Mouse (Mus musculus) cerebellum, postnatal 25 days (tissue): ENCODE results near the gene Dtx1.

Experiments used
- DNase-seq, 2 experiments: peaks; one replicate each; pipeline ENCODE4 v3.0.0; 2021; ENCODE audit warnings: mixed read lengths in 2 of 2

The Dtx1 gene

DNA sequence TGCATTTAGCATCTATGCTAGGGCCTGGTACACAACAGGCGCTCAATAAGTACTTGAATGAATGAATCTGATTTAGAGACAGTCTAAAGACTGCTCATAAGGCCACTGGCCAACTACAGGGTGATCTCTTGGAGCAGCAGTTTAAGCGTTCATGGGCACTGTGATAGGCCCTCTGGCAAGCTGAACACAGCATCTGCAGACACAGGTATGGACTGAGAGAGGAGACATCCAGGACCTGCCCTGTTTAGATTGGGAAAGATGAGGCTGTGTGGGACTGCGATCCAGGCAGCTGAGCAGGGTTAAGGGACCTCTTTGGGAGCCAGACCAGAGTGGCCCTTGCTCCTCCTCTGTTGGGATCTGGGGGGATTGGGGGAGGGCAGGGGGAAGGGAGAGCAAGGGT is at the start of gene Dtx1:
TSS of gene Dtx1 (minus strand) at position 101 of the 400 bp plus-strand sequence.
- DNase-seq: no peak

DNA sequence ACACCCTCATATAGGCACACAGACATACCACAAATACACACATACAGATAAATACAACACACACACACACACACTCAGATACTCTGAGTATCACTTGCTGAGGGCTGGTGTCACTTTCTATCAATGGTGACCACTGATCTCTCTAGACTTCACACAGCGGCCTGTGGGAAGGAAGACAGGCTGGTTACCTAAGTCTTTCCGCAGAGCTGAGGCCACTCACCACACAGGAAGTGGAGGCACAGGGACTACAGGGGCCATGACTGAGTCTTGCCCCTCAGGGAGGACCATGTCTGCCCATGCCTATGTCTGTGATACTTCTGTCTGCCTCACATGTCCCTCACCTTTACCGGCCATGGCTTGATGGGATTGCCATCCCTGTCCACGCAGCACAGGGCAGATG is 42.5 kb upstream of the Dtx1 start:
- no peak for DNase-seq

DNA sequence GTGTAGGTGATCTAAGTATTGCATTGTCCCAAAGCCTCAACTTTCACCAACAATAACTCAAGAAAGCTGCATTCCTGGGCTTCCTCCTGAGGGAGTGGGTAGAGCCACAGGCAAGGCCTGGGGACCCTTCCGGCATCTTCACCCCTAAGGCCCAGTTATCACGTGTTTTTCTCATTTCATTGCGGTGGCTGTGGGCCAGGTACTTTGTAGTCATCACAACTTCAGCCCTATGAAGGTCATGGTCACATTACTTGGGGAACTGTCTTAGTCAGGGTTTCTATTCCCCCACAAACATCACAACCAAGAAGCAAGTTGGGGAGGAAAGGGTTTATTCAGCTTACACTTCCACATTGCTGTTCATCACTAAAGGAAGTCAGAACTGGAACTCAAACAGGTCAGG is 41.1 kb upstream of the Dtx1 start:
- no peak for DNase-seq

DNA sequence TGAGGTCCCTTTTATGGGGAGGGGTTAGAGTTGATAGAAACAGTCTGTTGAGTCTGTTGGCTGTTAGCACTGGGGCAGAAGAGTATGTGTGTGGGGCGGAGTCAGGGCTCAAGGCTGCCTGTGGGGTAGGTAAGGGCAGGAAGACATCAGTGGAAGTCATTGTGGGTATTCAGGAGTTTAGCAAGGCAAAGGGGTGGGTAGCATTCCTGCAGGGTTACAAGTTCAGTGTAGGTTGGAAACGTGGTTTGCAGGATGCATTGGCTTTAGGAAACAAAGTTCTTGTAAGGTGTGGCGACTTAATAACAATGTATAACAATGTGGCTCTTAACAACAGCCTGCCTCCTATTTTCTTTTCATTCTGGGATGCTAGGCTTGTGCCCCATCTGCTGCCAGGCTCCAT is 39.5 kb upstream of the Dtx1 start:
- no peak for DNase-seq

DNA sequence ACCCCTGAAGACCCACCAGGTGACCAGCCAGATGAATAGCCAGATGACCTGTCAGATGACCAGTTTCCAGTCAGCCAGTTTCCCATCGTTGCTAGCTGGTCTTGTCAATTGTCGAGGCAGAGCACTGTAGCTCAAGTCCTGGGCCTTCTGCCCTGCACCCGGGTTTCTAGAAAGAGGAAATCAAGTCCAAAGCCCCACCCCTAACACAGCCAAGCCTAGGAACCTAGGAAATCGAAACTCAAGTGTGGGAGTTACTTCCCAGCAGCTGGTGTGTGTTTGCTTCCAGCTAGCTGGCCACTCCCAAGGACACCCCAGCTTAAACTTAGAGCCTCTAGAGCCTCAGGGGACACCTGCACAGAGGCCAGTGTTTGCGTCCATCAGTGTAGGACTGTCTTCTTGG is 38.0 kb upstream of the Dtx1 start, which contains the start of gene Oas2:
TSS of gene Oas2 (minus strand) at position 166 of the 400 bp plus-strand sequence.
- DNase-seq: no peak

DNA sequence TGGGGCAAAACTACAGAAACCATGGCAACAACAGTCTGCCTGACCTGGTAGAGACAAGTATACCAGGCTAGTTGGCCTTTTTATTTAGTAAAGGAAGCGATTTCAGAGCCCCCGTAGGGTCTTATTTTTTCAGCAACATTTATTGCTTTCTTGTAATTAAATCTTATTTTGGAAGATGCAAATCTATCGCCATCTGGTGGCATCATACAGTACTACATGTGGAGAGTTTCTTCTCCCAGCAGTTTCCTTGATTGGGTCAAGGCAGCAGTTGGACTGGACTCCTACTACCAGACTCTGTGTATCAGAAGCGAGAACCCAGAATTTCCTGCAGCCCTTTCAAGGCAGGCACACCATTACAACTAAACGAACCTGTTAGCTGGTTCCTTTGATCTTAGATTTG is 34.7 kb upstream of the Dtx1 start:
- DNase-seq: peak; percentile 30 to 75

DNA sequence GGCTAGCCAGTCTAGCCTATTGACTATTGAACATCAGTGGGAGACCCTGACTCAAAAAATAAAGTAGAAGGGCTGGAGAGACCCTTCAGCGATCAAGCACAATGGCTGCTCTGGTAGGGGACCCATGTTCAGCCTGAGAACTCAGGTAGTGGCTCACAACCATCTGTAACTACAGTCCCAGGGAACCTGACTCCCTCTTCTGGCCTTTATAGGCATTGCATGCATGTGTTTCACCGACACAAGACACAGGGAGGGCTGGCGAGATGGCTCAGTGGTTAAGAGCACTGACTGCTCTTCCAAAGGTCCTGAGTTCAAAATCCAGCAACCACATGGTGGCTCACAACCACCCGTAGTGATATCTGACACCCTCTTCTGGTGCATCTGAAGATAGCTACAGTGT is 30.4 kb upstream of the Dtx1 start:
- DNase-seq: peak; percentile 25 to 55

DNA sequence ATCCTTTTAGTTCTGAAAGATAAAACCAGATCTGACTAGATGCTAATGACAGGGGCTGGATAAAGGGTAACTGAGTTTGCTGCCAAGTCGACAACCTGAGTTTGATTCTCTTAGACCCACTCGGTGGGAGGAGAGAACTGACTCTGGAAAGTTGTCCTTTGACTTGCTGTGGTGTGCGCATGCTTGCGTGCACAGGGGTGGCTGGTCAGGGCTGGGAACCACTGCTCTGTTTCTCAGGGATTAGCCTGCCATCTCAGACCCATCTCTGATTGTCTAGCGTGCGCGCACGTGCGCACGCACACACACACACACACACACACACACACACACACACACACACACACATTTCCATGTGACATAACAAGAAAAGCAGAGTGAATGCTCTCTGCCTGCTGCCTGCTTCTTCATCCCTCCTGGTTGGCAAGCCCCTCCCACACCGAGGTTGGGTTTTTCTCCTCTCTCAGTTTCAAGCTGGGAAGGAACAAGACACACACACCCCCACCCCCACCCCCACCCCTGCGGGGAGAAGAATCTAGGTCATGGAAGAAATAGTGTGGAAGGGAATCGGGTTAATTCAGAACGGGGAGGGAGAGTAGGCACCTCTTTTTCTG is 22.8 kb upstream of the Dtx1 start:
- DNase-seq: peak; percentile 30 to 50

DNA sequence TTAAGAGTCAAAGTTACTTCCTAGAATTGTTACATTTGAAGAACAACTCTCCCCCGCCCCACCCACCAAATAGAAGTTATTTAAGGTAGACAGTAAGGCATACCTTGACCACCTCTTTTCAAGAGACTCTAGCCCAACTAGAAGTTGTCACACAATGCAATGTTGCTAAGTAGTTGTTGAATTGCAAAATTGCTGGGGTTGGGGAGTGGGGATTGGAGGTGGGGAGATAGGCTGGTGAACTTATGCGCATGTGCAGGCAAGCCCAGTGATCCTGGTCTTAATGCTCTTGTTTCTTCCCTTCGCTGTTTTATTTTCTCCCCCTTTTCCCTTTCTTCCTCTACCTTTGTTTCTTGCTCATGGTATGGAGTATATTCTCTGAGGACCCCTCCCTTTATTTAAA is 22.0 kb upstream of the Dtx1 start:
- DNase-seq: no peak

DNA sequence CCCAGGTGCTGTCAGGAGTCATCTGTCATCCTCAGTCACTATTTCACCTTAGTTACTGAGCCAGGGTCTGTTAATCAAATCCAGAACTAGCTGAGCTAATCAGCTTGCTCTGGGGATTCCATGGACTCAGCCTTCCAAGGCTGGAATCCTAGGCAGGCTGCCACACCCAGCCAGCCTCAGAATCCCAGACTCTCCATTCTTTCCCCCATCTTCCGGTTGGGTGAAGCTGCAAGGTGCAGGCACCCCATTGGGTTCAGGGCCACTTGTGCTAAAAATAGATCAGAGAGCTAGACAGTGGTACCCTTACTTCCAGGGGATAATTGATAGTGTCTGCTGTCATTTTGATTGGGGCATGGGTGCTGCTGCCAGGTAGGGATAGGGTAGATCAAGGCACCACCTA is 21.0 kb upstream of the Dtx1 start:
- no peak for DNase-seq

DNA sequence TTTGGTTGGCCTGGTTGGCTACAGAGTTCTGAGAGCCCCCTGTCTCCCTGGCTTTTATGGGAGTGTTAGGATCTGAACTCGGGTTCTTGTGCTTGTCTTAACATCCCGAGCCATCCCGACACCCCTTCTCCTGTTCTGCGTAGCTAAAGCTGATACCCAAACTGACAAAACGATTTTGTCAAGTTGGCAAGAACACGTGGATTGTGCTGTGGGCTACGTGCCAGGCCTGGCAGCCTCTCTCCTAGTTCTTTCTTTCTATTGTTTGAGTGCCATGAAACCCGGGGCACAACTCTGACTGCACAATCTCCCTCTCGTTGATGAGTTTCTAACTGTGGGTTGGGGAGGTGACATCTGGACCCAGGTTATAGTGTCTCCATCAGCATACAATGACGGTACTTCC is 17.6 kb upstream of the Dtx1 start:
- DNase-seq: peak; percentile 21 to 51

DNA sequence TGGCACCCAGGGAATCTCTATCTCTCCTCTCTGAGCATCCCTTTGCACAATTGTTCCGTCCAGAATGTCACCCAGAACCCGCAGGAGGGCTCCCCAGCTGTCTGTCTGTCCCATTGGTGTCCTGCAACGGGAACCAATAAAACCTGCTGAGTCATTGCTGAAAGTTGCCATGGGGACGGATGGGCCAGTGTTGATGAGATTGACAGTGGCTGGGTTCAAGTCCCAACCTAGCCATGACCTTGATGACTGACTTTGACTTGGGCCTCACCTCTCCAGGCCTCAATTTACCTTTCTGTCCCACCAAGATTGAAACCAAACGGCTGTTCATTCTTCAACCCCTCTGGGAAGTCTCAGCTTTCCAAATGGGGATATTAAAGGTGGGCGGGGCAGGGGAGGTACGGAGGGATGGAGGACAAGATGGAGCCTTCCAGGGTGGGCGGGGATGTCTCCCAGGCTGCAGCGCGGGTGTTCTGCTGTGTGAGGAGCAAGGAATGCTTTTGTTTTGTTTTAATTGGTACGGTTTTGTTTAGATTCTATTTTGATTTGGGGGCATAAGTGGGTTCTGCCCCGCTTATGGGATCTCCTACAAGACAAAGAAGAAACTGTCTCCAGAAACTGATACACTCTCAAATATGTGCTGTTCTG is 14.2 kb upstream of the Dtx1 start:
- DNase-seq: no peak

DNA sequence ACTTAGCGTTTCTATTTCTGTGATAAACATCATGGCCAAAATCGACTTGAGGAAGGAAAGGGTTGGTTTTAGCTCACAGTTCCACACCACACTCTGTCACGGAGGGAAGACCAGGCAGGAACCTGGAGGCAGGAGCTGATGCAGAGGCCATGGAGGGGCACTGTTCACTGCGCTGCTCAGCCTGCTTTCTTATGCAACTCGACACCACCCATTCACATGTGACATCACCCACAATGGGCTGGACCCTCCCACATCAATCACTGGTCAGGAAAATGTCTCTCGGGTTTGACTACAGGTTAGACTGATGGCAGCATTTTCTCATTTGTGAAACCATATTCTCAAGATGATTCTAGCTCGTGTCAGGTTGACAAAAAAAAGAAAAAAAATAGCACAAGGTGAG is 9.3 kb upstream of the Dtx1 start:
- DNase-seq: no peak

DNA sequence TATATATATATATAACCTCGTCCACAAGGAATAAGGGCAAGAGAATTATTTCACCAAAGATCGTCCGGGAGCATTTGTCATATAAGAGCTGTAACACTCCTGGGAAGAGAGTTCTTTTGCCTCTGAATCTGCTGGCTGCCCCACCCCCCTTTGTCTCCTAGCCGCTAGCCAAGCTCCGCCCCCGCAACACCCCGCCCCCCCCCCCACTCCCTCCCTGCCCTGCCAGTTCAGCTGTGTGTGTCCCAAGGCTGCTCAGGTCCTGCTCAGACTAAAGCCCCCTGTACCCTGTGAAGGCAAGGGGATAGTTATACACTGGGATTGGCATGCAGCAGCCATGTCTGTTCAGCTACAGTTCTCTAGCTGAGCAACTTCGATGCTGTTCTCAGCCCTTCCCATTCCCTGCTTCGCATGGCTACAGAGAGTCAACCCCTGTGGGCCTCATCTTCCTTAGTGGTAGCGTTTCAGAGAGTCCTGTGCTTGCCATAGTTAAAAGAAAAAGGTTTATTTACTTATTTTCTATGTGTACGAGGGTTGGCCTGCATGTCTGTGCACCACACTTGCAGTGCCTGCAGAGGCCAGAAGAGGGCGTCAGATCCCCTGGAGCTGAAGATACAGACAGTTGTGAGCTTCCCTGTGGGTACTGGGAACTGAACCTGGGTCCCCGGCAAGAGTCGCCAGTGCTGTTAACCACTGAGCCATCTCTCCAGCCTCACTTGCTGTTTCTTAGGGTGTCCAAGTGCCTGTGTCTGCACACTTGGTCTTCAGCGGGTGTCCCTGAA is 7.1 kb upstream of the Dtx1 start:
- DNase-seq: no peak

DNA sequence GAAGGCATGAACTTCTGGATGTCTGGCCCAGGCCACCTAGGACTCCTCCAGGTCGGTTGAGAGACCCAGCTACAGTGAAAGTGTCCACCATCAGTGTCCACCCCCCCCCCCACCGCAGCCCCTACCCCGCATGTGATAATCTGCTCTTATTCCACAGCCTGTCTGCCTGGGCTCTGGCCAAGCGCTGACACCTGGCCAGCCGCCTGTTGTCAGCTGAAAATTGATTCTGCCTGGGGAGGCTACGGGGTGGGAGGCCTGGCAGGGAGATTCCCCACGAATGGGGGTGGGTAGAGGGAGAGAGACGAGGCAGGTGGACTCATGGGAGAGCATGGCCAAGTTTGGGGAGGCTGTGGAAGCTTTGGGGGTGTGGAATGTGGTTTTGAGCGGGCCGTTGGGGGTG is 5.4 kb upstream of the Dtx1 start:
- DNase-seq: peak in 1 of 2 experiments; percentile 41

DNA sequence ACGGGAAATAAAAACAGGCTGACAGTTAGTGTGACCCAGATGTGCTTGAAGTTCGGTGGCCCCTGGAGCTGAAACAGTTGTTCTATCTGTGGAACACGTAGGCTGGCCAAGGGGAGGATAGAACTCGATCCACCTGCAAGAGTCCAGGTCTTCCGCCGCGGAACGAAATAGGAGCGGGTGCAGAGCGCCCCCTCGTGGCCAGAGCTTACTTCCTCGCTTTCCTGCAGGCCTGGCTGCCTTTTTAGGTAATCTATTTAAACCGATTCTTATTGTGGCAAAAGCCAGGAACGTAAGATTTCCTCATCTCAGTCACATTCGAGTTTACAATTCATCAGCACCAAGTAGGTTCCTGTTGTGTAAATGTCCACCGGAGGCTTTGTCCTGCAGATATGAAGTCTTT is 2.6 kb upstream of the Dtx1 start:
- peak; percentile 92 to 95 for DNase-seq

DNA sequence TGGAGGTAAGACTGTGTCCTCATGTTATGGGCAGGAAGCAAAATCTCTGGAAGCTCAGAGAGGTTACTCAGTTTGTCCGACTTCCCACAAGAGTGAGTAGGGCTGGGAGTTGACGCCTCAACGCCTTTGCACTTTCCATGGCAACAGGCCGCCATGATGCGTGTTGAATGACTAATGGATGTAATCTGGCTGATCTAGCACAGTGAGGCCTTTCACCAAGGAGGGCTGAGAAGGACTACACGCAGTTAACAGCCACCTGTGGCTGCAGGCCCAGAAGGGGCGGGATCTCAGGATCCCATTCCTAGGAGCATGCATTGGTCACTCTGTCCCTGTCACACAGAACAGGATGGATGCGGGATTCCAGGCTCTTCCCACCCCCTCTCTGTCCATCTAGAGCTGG is 994 bp upstream of the Dtx1 start:
- DNase-seq: peak in 1 of 2 experiments; percentile 14

DNA sequence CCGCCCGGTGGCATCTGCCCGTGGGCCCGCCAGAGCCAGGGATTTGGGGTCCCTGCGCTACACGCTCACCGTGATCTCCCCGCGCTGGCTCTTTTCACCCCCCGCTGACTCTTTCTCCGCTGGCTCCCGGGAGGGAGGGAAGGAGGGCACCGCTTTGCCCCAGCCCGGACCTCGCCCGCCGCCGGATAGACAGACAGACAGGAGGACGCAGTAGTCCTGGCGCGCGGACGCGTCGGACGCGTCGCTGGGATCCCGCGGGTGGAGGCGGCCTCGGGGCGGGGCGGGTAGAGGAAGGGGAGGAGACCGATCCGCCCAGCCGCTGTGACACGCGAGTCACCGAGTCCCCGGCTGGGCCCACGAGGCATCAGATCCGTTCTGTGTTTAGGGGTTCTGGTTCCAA is 311 bp downstream of the Dtx1 start:
- DNase-seq: peak; percentile 82 to 89

DNA sequence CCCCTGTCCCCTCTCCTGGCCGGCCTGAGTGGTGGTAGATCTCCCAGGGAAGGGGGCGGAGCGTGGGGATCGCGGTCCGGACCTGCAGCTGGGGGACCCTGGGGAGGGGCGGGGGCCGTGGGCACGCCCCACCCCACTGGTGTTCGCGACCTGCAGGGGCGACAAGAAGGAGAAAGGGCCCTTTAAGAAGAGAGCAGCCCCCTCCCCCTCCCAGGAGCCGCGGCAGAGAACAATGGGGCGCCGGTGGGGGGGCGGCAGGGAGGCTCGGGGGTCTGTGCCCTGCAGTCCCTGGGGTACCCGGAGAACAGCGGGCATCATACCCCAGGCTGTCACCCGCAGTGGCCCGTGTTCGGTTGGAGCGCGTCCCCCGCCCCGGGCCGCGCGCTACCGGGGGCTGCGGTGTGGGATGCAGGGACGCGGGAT is 890 bp downstream of the Dtx1 start:
- DNase-seq: peak in 1 of 2 experiments; percentile 67

DNA sequence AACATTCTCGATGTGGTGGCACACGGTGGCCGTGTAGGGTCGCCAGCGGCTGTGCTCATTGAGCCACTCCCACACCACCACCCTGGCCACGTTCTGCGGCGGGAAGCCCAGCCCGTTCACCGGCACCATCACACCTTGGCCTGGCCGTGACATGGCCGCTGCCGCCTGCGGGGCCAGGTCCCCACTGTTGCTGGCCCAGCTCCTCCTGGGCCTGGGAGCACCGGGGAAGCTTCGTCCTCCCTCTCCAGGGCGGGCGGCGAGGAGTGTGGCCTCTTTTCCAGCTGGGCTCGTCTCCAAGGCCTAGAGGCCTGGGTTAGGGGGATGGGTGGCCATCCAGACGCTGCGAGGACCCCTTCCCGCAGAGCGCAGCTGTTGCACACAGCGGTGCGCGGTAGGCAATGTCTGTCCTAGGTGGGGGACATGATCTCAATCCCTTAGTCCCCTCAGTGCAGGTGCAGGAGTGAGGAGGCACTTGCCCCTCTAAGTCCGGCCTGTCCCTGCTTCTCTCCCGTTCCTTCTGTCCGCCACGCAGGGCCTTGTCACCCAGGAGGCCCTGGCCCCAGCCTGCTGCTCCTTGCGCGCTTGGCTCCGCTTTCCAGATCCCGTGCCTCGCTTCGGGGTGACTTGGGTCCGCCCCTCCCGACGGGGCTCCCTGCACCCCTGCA is 1.4 kb downstream of the Dtx1 start:
- peak; percentile 75 to 77 for DNase-seq

DNA sequence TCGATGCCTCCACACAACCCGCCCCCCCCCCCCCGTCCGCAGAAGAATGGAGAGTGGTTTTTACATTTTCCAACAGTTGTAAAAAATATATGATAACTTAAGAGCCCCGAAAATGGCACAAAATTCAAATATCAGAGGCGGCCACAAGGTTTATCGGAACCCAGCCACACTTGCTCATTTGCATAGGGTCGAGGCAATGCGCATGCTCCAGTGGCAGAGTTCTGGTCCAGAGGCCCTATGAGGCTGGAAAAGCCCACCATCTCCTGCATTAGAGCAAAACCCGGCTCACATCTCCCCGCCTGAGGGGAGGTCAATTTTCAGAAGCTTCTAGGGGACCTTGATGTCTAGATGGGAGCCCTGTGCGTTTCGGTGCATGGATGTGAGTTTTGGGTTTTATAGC is 4.8 kb downstream of the Dtx1 start:
- peak in 1 of 2 experiments; percentile 15 for DNase-seq

DNA sequence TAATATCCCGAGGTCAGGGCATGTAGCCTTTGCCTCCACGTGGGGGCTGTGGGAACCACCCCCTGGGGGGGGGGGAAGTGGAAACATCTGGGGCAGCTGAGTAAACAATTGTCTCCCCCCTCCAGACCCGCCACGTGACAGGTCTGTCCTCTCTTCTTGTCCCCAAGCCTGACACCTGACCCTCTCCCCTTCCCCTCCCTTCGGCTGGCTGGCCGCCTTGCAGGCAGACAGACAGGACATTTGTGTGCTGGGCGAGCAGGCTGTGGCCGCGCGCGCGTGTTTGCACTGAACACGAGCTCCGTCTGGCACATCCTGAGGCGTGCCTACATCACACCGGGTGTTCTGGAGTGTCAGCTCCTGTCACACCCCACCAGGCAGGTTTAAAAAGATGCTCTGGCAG is 5.2 kb downstream of the Dtx1 start:
- DNase-seq: peak; percentile 56 to 76

DNA sequence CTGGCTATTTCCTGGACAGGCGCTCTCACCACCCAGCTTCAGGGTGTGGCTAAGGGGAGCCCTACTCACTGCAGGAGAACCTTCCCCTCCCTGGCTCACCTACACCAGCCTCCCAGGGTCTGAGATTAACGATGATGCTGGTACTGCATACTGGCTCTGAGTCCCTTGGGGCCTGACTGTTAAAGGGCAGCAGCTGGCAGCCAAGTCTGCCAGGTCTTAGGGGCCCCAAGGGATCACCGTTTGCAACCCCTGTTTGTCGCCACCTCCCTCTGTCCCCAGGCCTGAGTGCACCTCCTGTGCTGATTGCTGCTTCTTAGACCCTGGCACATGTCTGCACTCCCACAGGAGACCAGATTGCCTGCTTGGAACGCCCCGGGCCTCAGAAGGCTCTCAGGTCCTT is 7.3 kb downstream of the Dtx1 start:
- no peak for DNase-seq
